Mouse (Mus musculus) lung, postnatal 4 days (tissue): ENCODE measurements around the gene Map4k2.
A peak's percentile ranks its signal among the peaks of the same experiment; 100 is the strongest.

Experiments
- DNase-seq, 2 experiments: peaks; one replicate each; pipeline ENCODE4 v3.0.0; 2021

Map4k2 gene

GRCm38 (mm10) chr19:6381238-6381637 lies 40.3 kb downstream of the Map4k2 start:
- peak in 1 of 2 experiments; percentile 8 for DNase-seq

- DNase-seq, result peak in 1 of 2 experiments; percentile 24
Measured at GRCm38 (mm10) chr19:6382323-6382924, 41.5 kb downstream of the Map4k2 start.

DNA sequence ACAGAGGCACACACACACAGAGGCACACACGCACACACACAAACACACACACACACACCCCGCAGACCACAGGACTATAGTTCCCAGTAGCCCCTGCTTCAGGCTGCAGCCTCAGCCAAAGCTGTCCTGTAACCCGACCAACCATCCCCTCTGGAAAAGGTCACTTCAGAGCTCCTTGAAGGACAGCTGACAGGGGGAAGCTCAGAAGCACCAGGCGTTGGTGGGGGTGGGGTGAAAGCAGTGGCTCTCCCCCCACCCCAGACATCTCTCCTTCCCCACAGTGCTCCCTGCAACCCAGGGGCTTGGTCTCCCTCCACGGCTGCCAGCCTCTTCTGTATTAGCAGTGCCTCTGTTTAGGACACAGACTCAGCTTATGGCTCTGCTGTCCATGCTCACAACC lies 42.5 kb downstream of the Map4k2 start:
- DNase-seq, result peak in 1 of 2 experiments; percentile 34

- DNase-seq, result peak; percentile 83 to 92
Measured at GRCm38 (mm10) chr19:6384128-6384527, 43.2 kb downstream of the Map4k2 start, which contains the start of gene Pygm. TSS of gene Pygm (plus strand) at chr19:6384399.

DNA sequence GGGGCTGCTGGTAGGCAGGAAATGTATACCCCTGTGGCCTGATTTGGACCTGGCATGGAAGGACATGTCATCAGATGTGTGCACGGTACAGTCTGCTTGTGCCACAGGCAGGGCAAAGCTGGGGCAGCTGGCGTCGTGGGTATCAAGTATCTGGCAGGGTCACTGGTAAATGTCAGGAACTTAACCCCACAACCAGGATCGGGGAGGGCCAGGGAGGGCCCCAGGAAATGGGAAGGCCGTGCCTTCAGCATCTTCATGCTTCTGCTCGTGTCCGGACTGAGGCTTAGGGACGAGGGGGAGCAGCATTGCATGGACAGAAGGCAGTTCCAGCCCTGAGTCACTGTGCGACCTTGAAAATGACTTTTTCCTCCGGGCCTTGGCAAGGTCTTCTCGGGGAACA lies 44.0 kb downstream of the Map4k2 start:
- DNase-seq, result peak in 1 of 2 experiments; percentile 24

- peak in 1 of 2 experiments; percentile 18 for DNase-seq
Measured at GRCm38 (mm10) chr19:6385419-6385818, 44.5 kb downstream of the Map4k2 start.

DNA sequence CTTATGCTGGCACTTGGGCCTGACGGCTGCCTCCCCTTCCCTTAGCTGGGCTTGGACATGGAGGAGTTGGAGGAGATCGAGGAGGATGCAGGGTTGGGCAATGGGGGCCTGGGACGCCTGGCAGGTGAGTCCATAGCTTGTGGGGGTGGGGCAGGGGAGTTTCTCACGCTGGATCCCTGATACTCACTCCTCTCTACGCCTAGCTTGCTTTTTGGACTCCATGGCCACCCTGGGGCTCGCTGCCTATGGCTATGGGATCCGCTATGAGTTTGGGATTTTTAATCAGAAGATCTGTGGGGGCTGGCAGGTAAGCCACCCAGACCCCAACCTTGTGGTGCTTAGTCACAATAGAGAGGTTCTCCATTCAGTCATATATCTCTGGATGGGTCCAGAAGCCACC lies 44.9 kb downstream of the Map4k2 start:
- DNase-seq, result no peak

DNA sequence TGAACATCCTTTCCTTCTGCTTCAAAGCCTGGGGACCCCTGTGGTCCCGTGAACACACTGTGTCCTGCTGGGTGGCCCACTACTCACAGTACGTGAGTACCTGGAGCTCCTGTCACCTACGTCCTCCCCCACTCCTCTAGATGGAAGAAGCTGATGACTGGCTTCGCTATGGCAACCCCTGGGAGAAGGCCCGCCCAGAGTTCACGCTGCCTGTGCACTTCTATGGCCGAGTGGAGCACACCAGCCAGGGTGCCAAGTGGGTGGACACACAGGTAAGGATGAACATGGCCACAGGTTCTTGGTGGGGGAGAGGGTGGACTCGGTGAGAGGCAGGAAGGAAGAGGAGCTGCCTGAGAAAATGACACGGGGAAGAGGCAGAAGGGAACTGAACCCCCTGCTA lies 45.3 kb downstream of the Map4k2 start:
- DNase-seq, result peak in 1 of 2 experiments; percentile 25

- DNase-seq, result peak in 1 of 2 experiments; percentile 35
Measured at GRCm38 (mm10) chr19:6388006-6388405, 47.1 kb downstream of the Map4k2 start.

- DNase-seq, result peak; percentile 46 to 57
Measured at GRCm38 (mm10) chr19:6389803-6390202, 48.9 kb downstream of the Map4k2 start.

DNA sequence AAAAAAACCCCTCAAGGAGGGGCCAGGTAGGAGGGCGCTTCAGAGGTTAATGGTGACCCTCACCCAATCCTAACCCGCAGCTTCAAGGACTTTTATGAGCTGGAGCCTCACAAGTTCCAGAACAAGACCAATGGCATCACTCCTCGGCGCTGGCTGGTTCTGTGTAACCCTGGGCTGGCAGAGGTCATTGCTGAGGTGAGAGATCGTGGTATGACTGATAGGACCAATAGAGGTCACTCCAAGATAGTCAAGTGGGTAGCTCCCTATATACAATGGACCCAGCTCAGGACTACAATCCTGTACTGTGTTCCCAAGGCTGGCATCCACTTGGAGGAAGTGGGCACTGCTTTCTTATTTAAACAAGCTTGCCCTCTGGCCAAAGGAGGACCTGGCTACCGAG lies 49.3 kb downstream of the Map4k2 start:
- DNase-seq, result no peak

DNA sequence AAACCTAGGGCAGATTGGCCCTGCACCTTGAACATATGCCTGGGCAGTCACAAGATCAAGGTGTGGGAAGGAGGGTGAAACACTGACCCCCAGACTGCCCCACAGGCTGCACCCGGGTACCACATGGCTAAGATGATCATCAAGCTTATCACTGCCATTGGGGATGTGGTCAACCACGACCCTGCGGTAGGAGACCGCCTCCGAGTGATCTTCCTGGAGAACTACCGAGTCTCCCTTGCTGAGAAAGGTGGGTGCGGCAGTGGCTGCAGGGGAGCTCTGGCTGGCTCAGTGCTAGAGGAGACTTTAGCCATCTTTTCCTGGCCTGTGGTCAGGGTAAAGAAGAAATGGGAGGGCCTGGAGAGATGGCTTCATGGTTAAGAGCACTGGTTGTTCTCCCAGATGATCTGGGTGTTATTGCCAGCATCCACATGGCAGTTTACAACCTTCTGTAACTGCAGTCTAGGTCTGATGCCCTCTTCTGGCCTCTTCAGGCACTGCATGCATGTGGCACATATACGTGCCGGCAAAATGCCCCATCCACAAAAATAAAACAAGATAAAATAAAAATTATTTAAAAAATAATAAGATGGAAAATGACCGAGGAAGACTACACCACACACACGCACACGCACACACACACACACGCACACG lies 51.9 kb downstream of the Map4k2 start:
- DNase-seq, result no peak

GRCm38 (mm10) chr19:6393637-6394036 lies 52.7 kb downstream of the Map4k2 start:
- no peak for DNase-seq

DNA sequence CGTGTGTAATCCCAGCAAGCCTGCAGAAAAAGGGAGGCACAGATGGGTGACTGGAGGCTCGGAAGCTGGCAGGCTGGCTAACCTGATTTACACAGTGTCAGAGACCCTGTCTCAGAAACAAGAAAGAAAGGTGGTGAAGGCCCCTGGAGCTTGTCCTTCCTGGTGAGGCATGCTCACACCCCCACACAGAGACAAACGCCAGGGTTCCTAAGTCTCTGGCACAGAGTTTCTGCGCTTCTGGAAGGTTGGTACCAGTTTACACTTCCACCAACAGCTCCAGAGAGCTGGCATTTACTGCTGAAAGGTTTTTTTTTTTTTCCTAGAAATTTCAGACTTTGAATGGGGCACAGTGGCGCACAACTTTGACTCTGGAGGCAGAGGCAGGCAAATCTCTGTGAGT lies 55.3 kb downstream of the Map4k2 start:
- no peak for DNase-seq

GRCm38 (mm10) chr19:6397582-6398249 lies 56.8 kb downstream of the Map4k2 start:
- no peak for DNase-seq

- peak; percentile 80 to 85 for DNase-seq
Measured at GRCm38 (mm10) chr19:6398447-6399284, 57.7 kb downstream of the Map4k2 start.

DNA sequence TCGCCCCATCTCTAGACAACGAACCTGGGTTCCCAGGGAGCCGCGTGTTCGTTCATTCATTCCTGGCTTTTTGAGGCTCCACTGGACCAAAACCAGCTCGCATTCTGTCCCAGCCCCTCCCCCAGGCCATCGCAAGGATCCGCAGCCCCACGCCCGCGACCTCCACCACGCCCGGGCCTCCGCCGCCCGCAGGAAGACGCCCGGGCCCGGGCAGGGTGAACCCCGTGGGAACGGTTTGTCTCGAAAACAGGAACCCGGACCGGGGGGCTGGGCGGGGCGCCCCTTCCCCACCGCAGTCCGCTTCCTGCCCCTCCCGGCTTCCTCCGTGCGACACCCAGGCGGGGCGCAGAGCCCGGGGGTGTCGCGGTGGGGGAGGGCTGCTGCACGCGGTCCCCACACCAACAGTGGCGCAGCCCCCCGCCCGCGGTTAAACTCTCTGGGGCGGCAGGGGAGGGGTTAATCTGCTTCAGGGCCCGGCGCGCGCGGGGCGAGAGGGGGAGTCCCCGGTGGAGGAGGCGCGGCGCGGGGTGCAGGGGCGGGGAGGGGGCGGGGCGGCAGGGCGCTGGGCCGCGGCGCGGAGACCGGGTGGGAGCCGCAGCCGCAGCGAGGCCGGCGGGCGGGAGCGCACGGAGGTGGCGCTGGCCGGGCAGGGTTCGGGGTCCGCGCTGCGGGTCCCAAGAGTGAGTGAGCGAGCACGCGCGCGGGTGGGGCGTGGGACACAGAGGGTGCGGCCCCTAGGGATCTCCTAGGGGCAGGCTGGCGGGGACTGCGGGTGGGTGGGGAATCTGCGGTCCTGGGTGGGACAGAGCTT lies 58.6 kb downstream of the Map4k2 start, which contains the start of gene Rasgrp2:
Rasgrp2 (plus strand) TSS at position 56 of the 811 bp plus-strand sequence.
- DNase-seq, result peak; percentile 82 to 91

GRCm38 (mm10) chr19:6400096-6401086 lies 59.5 kb downstream of the Map4k2 start:
- DNase-seq, result peak in 1 of 2 experiments; percentile 48

GRCm38 (mm10) chr19:6401131-6401815 lies 60.3 kb downstream of the Map4k2 start:
- DNase-seq, result peak; percentile 92 to 93

DNA sequence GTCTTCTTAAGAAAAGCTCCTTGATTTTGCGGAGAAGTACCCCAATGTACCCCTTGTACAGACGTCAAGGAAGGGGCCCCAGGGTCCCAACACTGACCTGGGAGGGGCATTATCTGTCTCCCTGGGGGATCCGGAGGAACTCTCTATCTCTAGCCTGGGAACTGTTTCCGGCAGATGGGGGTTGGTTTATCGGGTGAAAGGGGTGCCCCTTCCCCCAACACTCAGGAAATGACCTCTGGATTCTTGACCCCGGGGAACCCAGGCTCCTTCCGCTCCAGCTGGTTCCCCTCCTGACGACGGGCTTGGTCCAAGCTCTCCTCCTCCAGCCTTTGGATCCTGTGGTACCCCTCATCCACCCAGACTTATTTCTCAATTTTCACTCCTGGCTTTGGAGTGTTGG lies 61.0 kb downstream of the Map4k2 start:
- DNase-seq, result peak; percentile 51 to 73
